Mouse (Mus musculus) hindbrain, embryonic 11.5 days (tissue): ENCODE results near the gene Mcur1. TPM values are rescaled to one million over a fixed set of nuclear protein-coding genes. Genes with fewer than 3 reads are reported as not detected.

Source experiments
- ATAC-seq: fragments of 200-750 bp; cut with Nextera tagmentation; 2 replicates; pipeline ENCODE4 v1.8.0; 2017; ENCODE audit warnings: mild to moderate bottlenecking, moderate TSS enrichment, moderate library complexity; ENCODE audit not compliant: low FRiP score
- DNase-seq: peaks from one replicate; pipeline ENCODE4 v3.0.0-alpha.2; 2015; ENCODE audit warnings: low spot score
- H3K27ac ChIP-seq: fragments of 300-500 bp; sonication (generic); 2 replicates; pipeline ENCODE4 v1.5.1; 2014; ENCODE audit warnings: mild to moderate bottlenecking, low read depth, low read length
- H3K27me3 ChIP-seq: fragments of 300-500 bp; sonication (generic); 2 replicates; pipeline ENCODE4 v1.6.1; 2014; ENCODE audit warnings: mild to moderate bottlenecking, low read length, moderate library complexity, mixed read lengths; ENCODE audit not compliant: control insufficient read depth, insufficient read depth
- H3K36me3 ChIP-seq: fragments of 300-500 bp; sonication (generic); 2 replicates; pipeline ENCODE4 v1.6.1; 2014; ENCODE audit warnings: mild to moderate bottlenecking, low read length, moderate library complexity, mixed read lengths; ENCODE audit not compliant: control insufficient read depth, insufficient read depth
- H3K4me1 ChIP-seq: fragments of 300-500 bp; sonication (generic); replicated peaks from 2 replicates; pipeline ENCODE4 v1.6.1; 2014; ENCODE audit warnings: low read length, mixed read lengths; ENCODE audit not compliant: control insufficient read depth, insufficient read depth
- H3K4me2 ChIP-seq: fragments of 300-500 bp; sonication (generic); replicated peaks from 2 replicates; pipeline ENCODE4 v1.6.1; 2014; ENCODE audit warnings: mild to moderate bottlenecking, low read depth, low read length
- H3K4me3 ChIP-seq: fragments of 300-500 bp; sonication (generic); 2 replicates; pipeline ENCODE4 v1.5.1; 2014; ENCODE audit warnings: low read depth, low read length
- H3K9ac ChIP-seq: fragments of 300-500 bp; sonication (generic); 2 replicates; pipeline ENCODE4 v1.6.1; 2014; ENCODE audit warnings: low read depth, low read length
- H3K9me3 ChIP-seq: fragments of 300-500 bp; sonication (generic); 2 replicates; pipeline ENCODE4 v1.6.1; 2016; ENCODE audit warnings: low read length; ENCODE audit not compliant: control insufficient read depth
- WGBS: fragments of 180-500 bp; shearing (Covaris S2); extraction: QIAGEN DNeasy Blood & Tissue Kit; methylation state at CpG from one replicate; pipeline ENCODE4 v1.1.7; 2014; 5-methylcytosine and 5-hydroxymethylcytosine counted together
- polyA plus RNA-seq: library from polyadenylated mRNA; unstranded; fragments of >200 nt; fragmentation: Nextera tagmentation; extraction: Ambion mirVana; gene quantifications from 2 replicates; pipeline ENCODE4 v1.2.1, GENCODE M21; 2014

Mcur1 gene
- polyA plus RNA-seq, 1 experiment from 2014 or later = 10.8 TPM

GRCm38 (mm10) chr13:43514950-43515358 lies 45.0 kb downstream of the Mcur1 start:
- Histone ChIP-seq H3K9me3 (no peaks in the 10 kb centered on the region), H3K27me3 (no peaks in the 10 kb centered on the region), H3K36me3 (no peaks in the 10 kb centered on the region), H3K4me1 (no peaks in the 10 kb centered on the region), H3K9ac (no peak overlapping the region), H3K4me2 (no peak overlapping the region), H3K27ac (no peak overlapping the region), H3K4me3 (no peak overlapping the region)
- DNase-seq = no peak
- no peak for ATAC-seq
- 85% methylated on average over 8 of the region's 8 CpGs for WGBS

DNA sequence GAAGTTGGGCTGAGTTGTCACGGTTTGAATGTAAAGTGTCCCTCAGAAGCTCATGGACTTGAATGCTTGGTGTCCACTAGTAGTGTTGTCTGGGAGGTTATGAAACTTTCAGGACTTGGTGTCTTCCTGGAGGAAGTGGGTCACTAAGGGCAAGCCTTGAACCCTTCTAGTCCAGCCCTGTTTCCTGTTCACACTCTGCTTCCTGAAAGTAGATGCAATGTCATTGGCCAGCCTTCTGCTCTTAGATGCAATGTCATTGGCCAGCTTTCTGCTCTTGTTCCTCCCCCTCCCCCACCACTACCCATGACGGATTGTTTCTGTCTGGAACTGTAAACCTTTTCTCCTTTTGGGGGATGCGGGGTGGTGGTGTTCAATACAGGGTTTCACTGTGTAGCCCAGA lies 47.3 kb downstream of the Mcur1 start:
- no peaks in the 10 kb centered on the region for H3K4me1 ChIP-seq
- no peak for ATAC-seq
- WGBS = 85% methylated on average over 3 of the region's 3 CpGs
- H3K27me3 ChIP-seq = no peaks in the 10 kb centered on the region
- DNase-seq = no peak
- H3K9ac ChIP-seq = no peak overlapping the region
- H3K9me3 ChIP-seq = no peaks in the 10 kb centered on the region
- H3K36me3 ChIP-seq = no peaks in the 10 kb centered on the region
- H3K27ac ChIP-seq = no peak overlapping the region
- H3K4me2 ChIP-seq = no peak overlapping the region
- no peak overlapping the region for H3K4me3 ChIP-seq

DNA sequence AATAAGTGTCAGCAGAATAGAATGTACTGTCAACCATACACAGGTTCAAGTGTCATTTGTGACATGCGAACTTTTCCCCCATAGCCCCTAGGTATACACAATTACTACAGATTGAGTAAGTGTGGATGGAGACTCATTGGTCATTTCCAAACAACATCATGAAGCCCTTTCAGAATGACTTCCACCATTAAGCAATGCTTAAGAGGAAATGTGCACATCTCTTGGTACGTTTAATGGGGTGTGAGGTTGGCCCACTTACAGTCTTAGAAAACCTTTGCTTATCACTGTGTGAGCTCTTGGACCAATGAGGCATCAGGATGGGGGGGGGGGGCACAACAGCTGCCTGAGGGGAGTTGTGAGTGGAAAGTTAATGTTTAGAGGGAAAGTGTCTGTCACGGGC lies 54.2 kb downstream of the Mcur1 start:
- no peaks in the 10 kb centered on the region for H3K27me3 ChIP-seq
- no peak overlapping the region for H3K4me3 ChIP-seq
- H3K4me1 ChIP-seq = no peaks in the 10 kb centered on the region
- H3K4me2 ChIP-seq = no peak overlapping the region
- H3K36me3 ChIP-seq = no peaks in the 10 kb centered on the region
- H3K27ac ChIP-seq = no peak overlapping the region
- DNase-seq (no peak), ATAC-seq (no peak)
- no peaks in the 10 kb centered on the region for H3K9me3 ChIP-seq
- 91% methylated on average over 3 of the region's 3 CpGs for WGBS
- H3K9ac ChIP-seq = no peak overlapping the region

DNA sequence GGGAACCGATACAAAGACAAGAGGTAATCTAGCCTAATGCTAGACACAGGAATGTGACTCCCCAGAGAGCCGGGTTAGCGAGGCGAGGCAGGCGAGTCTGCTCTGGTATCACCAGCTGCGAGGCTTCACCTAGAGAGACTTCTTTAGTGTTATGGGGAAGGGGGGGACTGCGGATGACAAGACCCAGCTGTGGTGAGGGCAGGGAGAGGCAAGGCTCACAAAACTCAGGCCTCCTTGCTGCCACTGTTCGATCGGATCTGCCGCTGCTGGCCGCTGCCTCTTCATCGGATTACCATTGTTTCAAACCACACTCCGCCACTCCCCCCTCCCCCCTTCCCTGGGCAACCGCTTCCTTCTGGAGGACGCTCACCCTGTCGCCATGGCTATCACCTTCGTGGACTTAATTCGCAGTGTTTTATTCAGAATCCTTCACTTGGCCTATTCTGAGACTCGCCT lies 56.6 kb downstream of the Mcur1 start:
- DNase-seq = peak; percentile 74
- Histone ChIP-seq H3K9me3 (no peaks in the 10 kb centered on the region), H3K4me2 (peak overlapping the region; percentile 44), H3K27ac (peak overlapping the region; percentile 75), H3K36me3 (no peaks in the 10 kb centered on the region), H3K27me3 (no peaks in the 10 kb centered on the region), H3K4me3 (peak overlapping the region; percentile 28), H3K9ac (peak overlapping the region; percentile 72), H3K4me1 (no peaks in the 10 kb centered on the region)
- under 1% methylated on average over 19 of the region's 19 CpGs for WGBS
- ATAC-seq = peak; percentile 76

GRCm38 (mm10) chr13:43501601-43502000 lies 58.4 kb downstream of the Mcur1 start:
- ATAC-seq (no peak), DNase-seq (no peak)
- H3K36me3 ChIP-seq = no peaks in the 10 kb centered on the region
- no peaks in the 10 kb centered on the region for H3K27me3 ChIP-seq
- no peaks in the 10 kb centered on the region for H3K4me1 ChIP-seq
- 91% methylated on average over 5 of the region's 5 CpGs for WGBS
- no peak overlapping the region for H3K4me3 ChIP-seq
- H3K9me3 ChIP-seq = no peaks in the 10 kb centered on the region
- H3K27ac ChIP-seq = no peak overlapping the region
- no peak overlapping the region for H3K9ac ChIP-seq
- H3K4me2 ChIP-seq = no peak overlapping the region

- no peaks in the 10 kb centered on the region for H3K27me3 ChIP-seq
- no peak overlapping the region for H3K9ac ChIP-seq
- no peak overlapping the region for H3K4me2 ChIP-seq
- 90% methylated on average over 4 of the region's 4 CpGs for WGBS
- no peaks in the 10 kb centered on the region for H3K9me3 ChIP-seq
- H3K4me3 ChIP-seq = no peak overlapping the region
- ATAC-seq (no peak), DNase-seq (no peak)
- no peak overlapping the region for H3K27ac ChIP-seq
- no peaks in the 10 kb centered on the region for H3K36me3 ChIP-seq
- no peaks in the 10 kb centered on the region for H3K4me1 ChIP-seq
These were observed 59.5 kb downstream of the Mcur1 start for GRCm38 (mm10) chr13:43500483-43500850.

DNA sequence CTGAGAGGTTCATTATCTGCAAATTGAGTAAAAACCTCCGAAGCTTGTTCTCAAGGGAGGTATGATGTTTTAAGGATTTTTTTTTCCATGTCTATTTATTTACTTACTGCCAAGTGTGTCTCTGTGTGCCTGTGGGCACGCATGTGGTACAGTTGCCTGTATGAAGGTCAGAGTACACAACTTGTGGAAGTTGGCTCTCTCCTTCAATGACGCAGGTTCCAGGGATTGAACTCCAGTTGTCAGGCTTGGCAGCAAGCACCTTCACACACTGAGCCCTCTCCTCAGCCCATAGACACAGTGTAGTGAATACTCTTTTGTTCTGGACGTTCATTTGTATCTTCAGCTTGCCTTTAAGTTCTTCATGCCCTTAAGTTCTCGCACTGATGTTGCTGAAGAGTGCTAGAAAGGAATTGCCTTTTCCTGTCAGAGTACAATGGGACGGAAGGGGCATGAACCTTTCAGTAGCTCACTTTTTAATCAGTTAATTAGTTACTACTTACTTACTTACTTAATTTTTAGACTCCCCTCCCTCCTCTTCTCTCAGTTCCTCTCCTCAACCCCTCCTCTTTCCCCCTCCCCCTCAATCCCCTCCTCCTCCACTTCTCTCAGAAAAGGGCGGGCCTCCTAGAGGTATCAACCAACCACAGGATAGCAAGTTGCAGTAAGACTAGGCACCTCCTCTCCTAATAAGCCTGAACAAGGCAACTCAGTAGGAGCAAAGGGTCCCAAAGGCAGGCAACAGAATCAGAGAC lies 60.1 kb downstream of the Mcur1 start:
- WGBS = 75% methylated on average over 7 of the region's 7 CpGs

GRCm38 (mm10) chr13:43498849-43499248 lies 61.1 kb downstream of the Mcur1 start:
- WGBS = 70% methylated on average over 14 of the region's 14 CpGs
- Histone ChIP-seq H3K4me2 (no peak overlapping the region), H3K9ac (no peak overlapping the region), H3K27ac (no peak overlapping the region), H3K4me1 (no peaks in the 10 kb centered on the region), H3K27me3 (no peaks in the 10 kb centered on the region), H3K36me3 (no peaks in the 10 kb centered on the region), H3K4me3 (no peak overlapping the region), H3K9me3 (no peaks in the 10 kb centered on the region)
- ATAC-seq (no peak), DNase-seq (no peak)

More for the DNA sequence above, 60.1 kb downstream of the Mcur1 start:
- Histone ChIP-seq H3K9ac (no peak overlapping the region), H3K4me2 (no peak overlapping the region), H3K36me3 (no peaks in the 10 kb centered on the region), H3K27me3 (no peaks in the 10 kb centered on the region), H3K4me1 (no peaks in the 10 kb centered on the region), H3K4me3 (no peak overlapping the region), H3K9me3 (no peaks in the 10 kb centered on the region), H3K27ac (no peak overlapping the region)
- no peak for ATAC-seq
- no peak for DNase-seq

GRCm38 (mm10) chr13:43497769-43498168 lies 62.2 kb downstream of the Mcur1 start:
- WGBS = 97% methylated on average over 3 of the region's 3 CpGs
- Histone ChIP-seq H3K4me1 (no peaks in the 10 kb centered on the region), H3K4me2 (no peak overlapping the region), H3K9ac (no peak overlapping the region), H3K36me3 (no peaks in the 10 kb centered on the region), H3K27me3 (no peaks in the 10 kb centered on the region), H3K9me3 (no peaks in the 10 kb centered on the region), H3K27ac (no peak overlapping the region), H3K4me3 (no peak overlapping the region)
- DNase-seq = no peak
- ATAC-seq = no peak
